Mouse (Mus musculus): ENCODE results near the gene Glis2.

- no peak for TF ChIP-seq GATA1 (IDR thresholded peaks at IDR 0.05; ENCODE audit: low read length)
- no peak for TF ChIP-seq TAL1 (IDR thresholded peaks at IDR 0.05; ENCODE audit: low read length)
Observed at GRCm38 (mm10) chr16:4590236-4590635, 4.3 kb upstream of the Glis2 start.
